Mouse (Mus musculus) liver, postnatal 0 days (tissue): ENCODE measurements around the gene Saysd1. TPM values are rescaled to one million over a fixed set of nuclear protein-coding genes. Genes with fewer than 3 reads are reported as not detected.
A peak's percentile ranks its signal among the peaks of the same experiment; 100 is the strongest.

Experiments used
- ATAC-seq: fragments of 200-750 bp; cut with Nextera tagmentation; 2 replicates; pipeline ENCODE4 v1.8.0; 2017; ENCODE audit warnings: mild to moderate bottlenecking, moderate library complexity
- DNase-seq: peaks from one replicate; pipeline ENCODE4 v3.0.0-alpha.2; 2016
- H3K27ac ChIP-seq: fragments of 300-500 bp; sonication (generic); 2 replicates; pipeline ENCODE4 v1.5.1; 2014; ENCODE audit warnings: antibody characterized with exemption, moderate library complexity, mild to moderate bottlenecking, low read depth
- H3K27me3 ChIP-seq: fragments of 300-500 bp; sonication (generic); 2 replicates; pipeline ENCODE4 v1.6.1; 2014; ENCODE audit warnings: low read length, control low read depth, mixed read lengths; ENCODE audit not compliant: insufficient read depth
- H3K36me3 ChIP-seq: fragments of 300-500 bp; sonication (generic); replicated peaks from 2 replicates; pipeline ENCODE4 v1.6.1; 2014; ENCODE audit warnings: mild to moderate bottlenecking, control low read depth, low read length, moderate library complexity, mixed read lengths; ENCODE audit not compliant: insufficient read depth
- H3K4me1 ChIP-seq: fragments of 300-500 bp; sonication (generic); 2 replicates; pipeline ENCODE4 v1.6.1; 2014; ENCODE audit warnings: antibody characterized with exemption, mild to moderate bottlenecking, control low read depth; ENCODE audit not compliant: insufficient read depth
- H3K4me2 ChIP-seq: fragments of 300-500 bp; sonication (generic); 2 replicates; pipeline ENCODE4 v1.6.1; 2014; ENCODE audit warnings: low read depth, mild to moderate bottlenecking, low read length, moderate library complexity, mixed read lengths
- H3K4me3 ChIP-seq: fragments of 300-500 bp; sonication (generic); 2 replicates; pipeline ENCODE4 v1.5.1; 2014; ENCODE audit warnings: low read depth, low read length
- H3K9ac ChIP-seq: fragments of 300-500 bp; sonication (generic); replicated peaks from 2 replicates; pipeline ENCODE4 v1.6.1; 2014; ENCODE audit warnings: mild to moderate bottlenecking, moderate library complexity
- H3K9me3 ChIP-seq: fragments of 300-500 bp; sonication (generic); 2 replicates; pipeline ENCODE4 v1.6.1; 2016; ENCODE audit warnings: mild to moderate bottlenecking, control low read depth, low read length, mixed read lengths
- CTCF ChIP-seq: sonication (generic); IDR thresholded peaks from 2 replicates; pipeline ENCODE4 v1.5.1; 2016; ENCODE audit warnings: antibody characterized with exemption, low read depth
- EP300 ChIP-seq: IDR thresholded peaks from 2 replicates; pipeline ENCODE4 v1.6.1; 2016; ENCODE audit warnings: antibody characterized with exemption, low read depth, mild to moderate bottlenecking
- WGBS: fragments of 180-500 bp; shearing (Covaris S2); extraction: QIAGEN DNeasy Blood & Tissue Kit; methylation state at CpG from one replicate; pipeline ENCODE4 v1.1.7; 2014; ENCODE audit not compliant: insufficient replicate concordance; 5-methylcytosine and 5-hydroxymethylcytosine counted together
- polyA plus RNA-seq: library from polyadenylated mRNA; unstranded; fragments of >200 nt; fragmentation: Nextera tagmentation; extraction: Ambion mirVana; gene quantifications from 2 replicates; pipeline ENCODE4 v1.2.1, GENCODE M21; 2015

The Saysd1 gene
- polyA plus RNA-seq, 1 experiment from 2014 or later: 9.6 TPM

- TF ChIP-seq CTCF (peak; percentile 72), EP300 (no peak)
- Histone ChIP-seq H3K9ac (no peak overlapping the region), H3K36me3 (no peaks in the 10 kb centered on the region), H3K4me1 (no peaks in the 10 kb centered on the region), H3K27ac (no peak overlapping the region), H3K4me3 (no peak overlapping the region), H3K9me3 (no peaks in the 10 kb centered on the region), H3K27me3 (no peaks in the 10 kb centered on the region), H3K4me2 (no peak overlapping the region)
- ATAC-seq (peak; percentile 69; the same call in 1 of the 2 replicates), DNase-seq (peak; percentile 40)
Observed at GRCm38 (mm10) chr14:20070629-20071028, 67.7 kb downstream of the Saysd1 start.

DNA sequence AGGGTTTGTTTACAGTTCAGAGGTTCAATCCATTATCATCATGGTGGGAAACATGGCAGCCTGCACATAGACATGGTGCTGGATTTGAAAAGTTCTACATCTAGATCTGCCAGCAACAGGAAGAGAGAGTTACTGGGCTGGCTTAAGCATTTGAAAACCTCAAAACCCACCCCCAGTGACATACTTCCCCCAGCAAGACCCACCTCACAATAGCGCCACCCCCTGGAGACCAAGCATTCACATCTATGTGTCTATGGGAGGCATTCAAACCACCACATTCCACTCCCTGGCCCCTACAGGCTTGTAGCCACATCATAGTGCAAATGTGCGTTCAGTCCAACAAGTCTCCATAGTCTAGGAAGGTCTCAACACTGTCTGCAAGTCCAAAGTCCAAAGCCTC lies 70.0 kb downstream of the Saysd1 start:
- no peaks in the 10 kb centered on the region for H3K4me1 ChIP-seq
- H3K27ac ChIP-seq: no peak overlapping the region
- DNase-seq (no peak), ATAC-seq (no peak)
- no peaks in the 10 kb centered on the region for H3K36me3 ChIP-seq
- H3K9me3 ChIP-seq: no peaks in the 10 kb centered on the region
- H3K4me3 ChIP-seq: no peak overlapping the region
- TF ChIP-seq CTCF: no peak; the same call in 1 of the 2 replicates
- no peak for TF ChIP-seq EP300
- H3K4me2 ChIP-seq: no peak overlapping the region
- 72% methylated on average over 2 of the region's 2 CpGs for WGBS
- H3K27me3 ChIP-seq: no peaks in the 10 kb centered on the region
- H3K9ac ChIP-seq: no peak overlapping the region

GRCm38 (mm10) chr14:20067293-20068074 lies 70.8 kb downstream of the Saysd1 start:
- 36% methylated on average over 18 of the region's 18 CpGs for WGBS
- Histone ChIP-seq H3K9me3 (no peaks in the 10 kb centered on the region), H3K27ac (no peak overlapping the region), H3K9ac (no peak overlapping the region), H3K4me3 (no peak overlapping the region), H3K4me2 (no peak overlapping the region), H3K4me1 (no peaks in the 10 kb centered on the region), H3K27me3 (no peaks in the 10 kb centered on the region), H3K36me3 (no peaks in the 10 kb centered on the region)
- TF ChIP-seq EP300: no peak
- TF ChIP-seq CTCF: peak; percentile 97
- peak; percentile 56 for DNase-seq
- peak; percentile 31; the same call in 1 of the 2 replicates for ATAC-seq

DNA sequence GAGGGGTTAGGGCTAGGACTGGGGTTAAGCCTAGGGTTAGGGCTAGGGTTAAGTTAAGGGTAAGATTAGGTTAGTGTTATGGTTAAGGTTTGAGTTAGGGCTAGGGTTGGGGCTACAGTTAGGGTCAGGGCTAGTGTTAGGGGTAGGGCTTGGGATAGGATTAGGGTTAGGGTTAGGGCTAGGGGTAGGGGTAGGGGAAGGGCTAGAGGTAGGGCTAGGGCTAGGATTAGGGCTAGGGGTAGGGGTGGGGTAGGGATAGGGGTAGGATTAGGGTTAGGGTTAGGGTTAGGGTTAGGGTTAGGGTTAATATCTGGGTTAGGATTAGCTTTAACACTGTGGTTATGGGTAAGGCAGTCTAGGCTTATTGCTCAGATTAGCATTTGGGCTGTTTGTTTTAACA lies 73.6 kb downstream of the Saysd1 start:
- no peak overlapping the region for H3K9ac ChIP-seq
- no peaks in the 10 kb centered on the region for H3K36me3 ChIP-seq
- TF ChIP-seq CTCF: no peak
- no peak for TF ChIP-seq EP300
- no peak overlapping the region for H3K4me3 ChIP-seq
- H3K9me3 ChIP-seq: no peaks in the 10 kb centered on the region
- no peak for DNase-seq
- H3K27me3 ChIP-seq: no peaks in the 10 kb centered on the region
- H3K4me2 ChIP-seq: no peak overlapping the region
- no peak for ATAC-seq
- H3K27ac ChIP-seq: no peak overlapping the region
- H3K4me1 ChIP-seq: no peaks in the 10 kb centered on the region

DNA sequence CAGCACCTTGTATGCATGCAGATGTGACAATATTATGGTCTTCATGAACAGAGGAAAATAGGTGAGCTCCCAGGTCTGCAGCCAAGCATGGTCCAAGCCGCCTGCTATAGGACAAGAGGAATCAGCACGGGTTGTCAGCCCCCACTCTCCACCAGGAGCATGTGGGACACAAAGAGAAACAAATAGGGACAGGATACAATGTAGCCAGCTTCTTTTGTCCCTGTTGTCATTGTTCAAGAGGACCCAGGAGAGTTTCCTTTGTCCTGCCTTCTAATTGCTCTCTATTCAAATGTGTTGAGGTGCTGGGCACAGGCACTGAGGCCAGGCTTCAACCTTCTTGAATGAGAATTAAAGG lies 89.9 kb downstream of the Saysd1 start:
- Histone ChIP-seq H3K27ac (no peak overlapping the region), H3K36me3 (no peaks in the 10 kb centered on the region), H3K4me2 (no peak overlapping the region), H3K4me3 (no peak overlapping the region), H3K9ac (no peak overlapping the region), H3K9me3 (no peaks in the 10 kb centered on the region), H3K27me3 (no peaks in the 10 kb centered on the region), H3K4me1 (no peaks in the 10 kb centered on the region)
- WGBS: 47% methylated on average over 2 of the region's 2 CpGs
- ATAC-seq (no peak), DNase-seq (no peak)
- TF ChIP-seq CTCF (no peak), EP300 (no peak)

GRCm38 (mm10) chr14:20047814-20048480 lies 90.4 kb downstream of the Saysd1 start:
- 53% methylated on average over 3 of the region's 3 CpGs for whole genome bisulfite sequencing

More at GRCm38 (mm10) chr14:20047814-20048480, 90.4 kb downstream of the Saysd1 start:
- Histone ChIP-seq H3K9ac (no peak overlapping the region), H3K27me3 (no peaks in the 10 kb centered on the region), H3K27ac (no peak overlapping the region), H3K36me3 (no peaks in the 10 kb centered on the region), H3K4me3 (no peak overlapping the region), H3K4me2 (no peak overlapping the region), H3K9me3 (no peaks in the 10 kb centered on the region), H3K4me1 (no peaks in the 10 kb centered on the region)
- DNase-seq (no peak), ATAC-seq (no peak)
- TF ChIP-seq CTCF: no peak
- TF ChIP-seq EP300: no peak
